Mouse (Mus musculus): ENCODE measurements around the gene Agfg2. TPM values are rescaled to one million over a fixed set of nuclear protein-coding genes. Genes with fewer than 3 reads are reported as not detected.

Agfg2 gene
- polyA plus RNA-seq, 1 experiment from 2014 or later: 11.8 TPM

- DNase-seq (ENCODE audit: low spot score) (no peak), ATAC-seq (ENCODE audit: low FRiP score) (no peak)
- Histone ChIP-seq H3K27me3 (ENCODE audit: control insufficient read depth, insufficient read depth, low read length) (no peaks in the 10 kb centered on the region), H3K4me1 (replicated peaks; ENCODE audit: control insufficient read depth, insufficient read depth, low read length) (no peaks in the 10 kb centered on the region), H3K4me2 (replicated peaks) (no peak overlapping the region), H3K9ac (no peak overlapping the region), H3K27ac (no peak overlapping the region), H3K4me3 (replicated peaks; ENCODE audit: low read length) (no peak overlapping the region), H3K9me3 (ENCODE audit: control insufficient read depth, low read length) (no peaks in the 10 kb centered on the region), H3K36me3 (replicated peaks; ENCODE audit: control insufficient read depth, insufficient read depth) (no peaks in the 10 kb centered on the region)
- 82% methylated on average over 5 of the region's 5 CpGs for WGBS
Observed at GRCm38 (mm10) chr5:137713454-137713853, 28.9 kb upstream of the Agfg2 start.

GRCm38 (mm10) chr5:137706913-137707633, 22.5 kb upstream of the Agfg2 start:
- no peak overlapping the region for H3K9ac ChIP-seq
- H3K4me1 ChIP-seq (replicated peaks; ENCODE audit: control insufficient read depth, insufficient read depth, low read length): peaks cover 7% of the 10 kb centered on the region; the same call in 1 of the 2 replicates
- H3K9me3 ChIP-seq (ENCODE audit: control insufficient read depth, low read length): no peaks in the 10 kb centered on the region
- no peak for ATAC-seq (ENCODE audit: low FRiP score)
- no peaks in the 10 kb centered on the region for H3K36me3 ChIP-seq (replicated peaks; ENCODE audit: control insufficient read depth, insufficient read depth)
- peak overlapping the region; percentile 22; the same call in 1 of the 2 replicates for H3K4me2 ChIP-seq (replicated peaks)
- no peaks in the 10 kb centered on the region for H3K27me3 ChIP-seq (ENCODE audit: control insufficient read depth, insufficient read depth, low read length)
- no peak overlapping the region for H3K27ac ChIP-seq
- no peak overlapping the region for H3K4me3 ChIP-seq (replicated peaks; ENCODE audit: low read length)
- WGBS: 62% methylated on average over 12 of the region's 12 CpGs
- DNase-seq (ENCODE audit: low spot score): peak; percentile 62

- H3K36me3 ChIP-seq (replicated peaks; ENCODE audit: control insufficient read depth, insufficient read depth): no peaks in the 10 kb centered on the region
- H3K4me3 ChIP-seq (replicated peaks; ENCODE audit: low read length): no peak overlapping the region
- WGBS: 61% methylated on average over 6 of the region's 6 CpGs
- H3K27me3 ChIP-seq (ENCODE audit: control insufficient read depth, insufficient read depth, low read length): no peaks in the 10 kb centered on the region
- DNase-seq (ENCODE audit: low spot score) (no peak), ATAC-seq (ENCODE audit: low FRiP score) (no peak)
- no peaks in the 10 kb centered on the region for H3K9me3 ChIP-seq (ENCODE audit: control insufficient read depth, low read length)
- no peak overlapping the region for H3K9ac ChIP-seq
- no peak overlapping the region for H3K27ac ChIP-seq
- H3K4me1 ChIP-seq (replicated peaks; ENCODE audit: control insufficient read depth, insufficient read depth, low read length): peaks cover 7% of the 10 kb centered on the region; the same call in 1 of the 2 replicates
- H3K4me2 ChIP-seq (replicated peaks): no peak overlapping the region
Observed at GRCm38 (mm10) chr5:137705242-137705641, 20.7 kb upstream of the Agfg2 start.

- H3K4me2 ChIP-seq (replicated peaks): no peak overlapping the region
- H3K4me1 ChIP-seq (replicated peaks; ENCODE audit: control insufficient read depth, insufficient read depth, low read length): no peaks in the 10 kb centered on the region
- H3K9me3 ChIP-seq (ENCODE audit: control insufficient read depth, low read length): no peaks in the 10 kb centered on the region
- no peak overlapping the region for H3K27ac ChIP-seq
- H3K27me3 ChIP-seq (ENCODE audit: control insufficient read depth, insufficient read depth, low read length): no peaks in the 10 kb centered on the region
- no peak overlapping the region for H3K4me3 ChIP-seq (replicated peaks; ENCODE audit: low read length)
- 62% methylated on average over 2 of the region's 2 CpGs for WGBS
- H3K9ac ChIP-seq: no peak overlapping the region
- no peaks in the 10 kb centered on the region for H3K36me3 ChIP-seq (replicated peaks; ENCODE audit: control insufficient read depth, insufficient read depth)
- DNase-seq (ENCODE audit: low spot score): no peak
- no peak for ATAC-seq (ENCODE audit: low FRiP score)
Observed at GRCm38 (mm10) chr5:137699850-137700249, 15.3 kb upstream of the Agfg2 start.

GRCm38 (mm10) chr5:137699080-137699479, 14.6 kb upstream of the Agfg2 start:
- no peak overlapping the region for H3K4me2 ChIP-seq (replicated peaks)
- H3K27me3 ChIP-seq (ENCODE audit: control insufficient read depth, insufficient read depth, low read length): no peaks in the 10 kb centered on the region
- H3K36me3 ChIP-seq (replicated peaks; ENCODE audit: control insufficient read depth, insufficient read depth): no peaks in the 10 kb centered on the region
- no peak overlapping the region for H3K4me3 ChIP-seq (replicated peaks; ENCODE audit: low read length)
- H3K9me3 ChIP-seq (ENCODE audit: control insufficient read depth, low read length): no peaks in the 10 kb centered on the region
- WGBS: 78% methylated on average over 3 of the region's 3 CpGs
- no peak overlapping the region for H3K9ac ChIP-seq
- H3K27ac ChIP-seq: no peak overlapping the region
- DNase-seq (ENCODE audit: low spot score) (no peak), ATAC-seq (ENCODE audit: low FRiP score) (no peak)
- H3K4me1 ChIP-seq (replicated peaks; ENCODE audit: control insufficient read depth, insufficient read depth, low read length): no peaks in the 10 kb centered on the region

- no peak overlapping the region for H3K4me2 ChIP-seq (replicated peaks)
- WGBS: 92% methylated on average over 4 of the region's 4 CpGs
- no peak for DNase-seq (ENCODE audit: low spot score)
- no peaks in the 10 kb centered on the region for H3K4me1 ChIP-seq (replicated peaks; ENCODE audit: control insufficient read depth, insufficient read depth, low read length)
- ATAC-seq (ENCODE audit: low FRiP score): no peak
- no peaks in the 10 kb centered on the region for H3K36me3 ChIP-seq (replicated peaks; ENCODE audit: control insufficient read depth, insufficient read depth)
- H3K9me3 ChIP-seq (ENCODE audit: control insufficient read depth, low read length): no peaks in the 10 kb centered on the region
- no peak overlapping the region for H3K4me3 ChIP-seq (replicated peaks; ENCODE audit: low read length)
- H3K27ac ChIP-seq: no peak overlapping the region
- H3K27me3 ChIP-seq (ENCODE audit: control insufficient read depth, insufficient read depth, low read length): no peaks in the 10 kb centered on the region
- no peak overlapping the region for H3K9ac ChIP-seq
Observed at GRCm38 (mm10) chr5:137695930-137696329, 11.4 kb upstream of the Agfg2 start.

GRCm38 (mm10) chr5:137694796-137695195, 10.3 kb upstream of the Agfg2 start:
- Histone ChIP-seq H3K4me2 (replicated peaks) (no peak overlapping the region), H3K9ac (no peak overlapping the region), H3K36me3 (replicated peaks; ENCODE audit: control insufficient read depth, insufficient read depth) (no peaks in the 10 kb centered on the region), H3K27me3 (ENCODE audit: control insufficient read depth, insufficient read depth, low read length) (no peaks in the 10 kb centered on the region), H3K4me3 (replicated peaks; ENCODE audit: low read length) (no peak overlapping the region), H3K27ac (no peak overlapping the region), H3K4me1 (replicated peaks; ENCODE audit: control insufficient read depth, insufficient read depth, low read length) (no peaks in the 10 kb centered on the region), H3K9me3 (ENCODE audit: control insufficient read depth, low read length) (no peaks in the 10 kb centered on the region)
- ATAC-seq (ENCODE audit: low FRiP score): no peak
- 45% methylated on average over 3 of the region's 3 CpGs for WGBS
- DNase-seq (ENCODE audit: low spot score): no peak

- no peaks in the 10 kb centered on the region for H3K36me3 ChIP-seq (replicated peaks; ENCODE audit: control insufficient read depth, insufficient read depth)
- no peak for ATAC-seq (ENCODE audit: low FRiP score)
- no peak overlapping the region for H3K4me3 ChIP-seq (replicated peaks; ENCODE audit: low read length)
- H3K27me3 ChIP-seq (ENCODE audit: control insufficient read depth, insufficient read depth, low read length): no peaks in the 10 kb centered on the region
- H3K9me3 ChIP-seq (ENCODE audit: control insufficient read depth, low read length): no peaks in the 10 kb centered on the region
- H3K9ac ChIP-seq: no peak overlapping the region
- DNase-seq (ENCODE audit: low spot score): no peak
- no peak overlapping the region for H3K4me2 ChIP-seq (replicated peaks)
- 77% methylated on average over 1 of the region's 1 CpGs for WGBS
- H3K27ac ChIP-seq: no peak overlapping the region
- H3K4me1 ChIP-seq (replicated peaks; ENCODE audit: control insufficient read depth, insufficient read depth, low read length): no peaks in the 10 kb centered on the region
Observed at GRCm38 (mm10) chr5:137691881-137692280, 7.4 kb upstream of the Agfg2 start.

- DNase-seq (ENCODE audit: low spot score): no peak
- H3K9ac ChIP-seq: no peak overlapping the region
- 68% methylated on average over 9 of the region's 9 CpGs for WGBS
- H3K36me3 ChIP-seq (replicated peaks; ENCODE audit: control insufficient read depth, insufficient read depth): no peaks in the 10 kb centered on the region
- no peak overlapping the region for H3K4me3 ChIP-seq (replicated peaks; ENCODE audit: low read length)
- no peak overlapping the region for H3K27ac ChIP-seq
- H3K27me3 ChIP-seq (ENCODE audit: control insufficient read depth, insufficient read depth, low read length): no peaks in the 10 kb centered on the region
- no peaks in the 10 kb centered on the region for H3K9me3 ChIP-seq (ENCODE audit: control insufficient read depth, low read length)
- H3K4me2 ChIP-seq (replicated peaks): no peak overlapping the region
- no peaks in the 10 kb centered on the region for H3K4me1 ChIP-seq (replicated peaks; ENCODE audit: control insufficient read depth, insufficient read depth, low read length)
- no peak for ATAC-seq (ENCODE audit: low FRiP score)
Observed at GRCm38 (mm10) chr5:137690531-137690930, 6.0 kb upstream of the Agfg2 start.

GRCm38 (mm10) chr5:137689974-137690373, 5.4 kb upstream of the Agfg2 start:
- H3K27me3 ChIP-seq (ENCODE audit: control insufficient read depth, insufficient read depth, low read length): no peaks in the 10 kb centered on the region
- H3K4me2 ChIP-seq (replicated peaks): no peak overlapping the region
- no peak overlapping the region for H3K9ac ChIP-seq
- ATAC-seq (ENCODE audit: low FRiP score) (no peak), DNase-seq (ENCODE audit: low spot score) (no peak)
- 90% methylated on average over 3 of the region's 3 CpGs for WGBS
- no peaks in the 10 kb centered on the region for H3K9me3 ChIP-seq (ENCODE audit: control insufficient read depth, low read length)
- no peak overlapping the region for H3K4me3 ChIP-seq (replicated peaks; ENCODE audit: low read length)
- H3K36me3 ChIP-seq (replicated peaks; ENCODE audit: control insufficient read depth, insufficient read depth): no peaks in the 10 kb centered on the region
- H3K27ac ChIP-seq: no peak overlapping the region
- H3K4me1 ChIP-seq (replicated peaks; ENCODE audit: control insufficient read depth, insufficient read depth, low read length): no peaks in the 10 kb centered on the region

All from hindbrain, embryonic 14.5 days (tissue).